Comparison of ENCODE assay signal across 8 mouse cellular contexts in genomic region chr12:25095538-25095937, GRCm38 (mm10). TPM values are rescaled to one million over a fixed set of nuclear protein-coding genes. Genes with fewer than 3 reads are reported as not detected.
DNase-seq lines count a peak whose midpoint lies in the region; ATAC-seq and TF ChIP-seq lines count a peak whose summit lies in the region.

No protein-coding gene starts in this region.

- peak overlapping the region; percentile 88 for H3K27ac ChIP-seq in layer of hippocampus, adult 2 months
- H3K27ac ChIP-seq in embryonic facial prominence, embryonic 11.5 days (replicated peaks; ENCODE audit: low read depth, low read length), result peak overlapping the region; percentile 81
- peak overlapping the region; percentile 35 for H3K27ac ChIP-seq in midbrain, embryonic 16.5 days (ENCODE audit: low read length)

- no peaks in the 10 kb centered on the region for H3K36me3 ChIP-seq in embryonic facial prominence, embryonic 11.5 days (replicated peaks; ENCODE audit: control insufficient read depth, insufficient read depth, low read depth, low read length)
- no peaks in the 10 kb centered on the region for H3K36me3 ChIP-seq in midbrain, embryonic 16.5 days (ENCODE audit: control insufficient read depth, insufficient read depth, low read length)

- 0% methylated on average over 19 of the region's 19 CpGs for WGBS in embryonic facial prominence, embryonic 11.5 days
- WGBS in midbrain, embryonic 16.5 days, result under 1% methylated on average over 19 of the region's 19 CpGs

- no peaks in the 10 kb centered on the region; the same call in none of the 2 replicates for H3K4me1 ChIP-seq in embryonic facial prominence, embryonic 11.5 days (ENCODE audit: control insufficient read depth, insufficient read depth, low read length)
- peaks cover 48% of the 10 kb centered on the region for H3K4me1 ChIP-seq in midbrain, embryonic 16.5 days (ENCODE audit: control insufficient read depth, insufficient read depth, low read length)

- peak overlapping the region; percentile 72 for H3K9ac ChIP-seq in embryonic facial prominence, embryonic 11.5 days (replicated peaks; ENCODE audit: low read length)
- H3K9ac ChIP-seq in midbrain, embryonic 16.5 days (ENCODE audit: low read depth, low read length), result peak overlapping the region; percentile 71

- TF ChIP-seq CTCF in layer of hippocampus, adult 2 months (conservative IDR thresholded peaks at IDR 0.05), result no peak

- H3K4me3 ChIP-seq in layer of hippocampus, adult 2 months, result peak overlapping the region; percentile 92
- H3K4me3 ChIP-seq in embryonic facial prominence, embryonic 11.5 days (ENCODE audit: low read depth, low read length), result peak overlapping the region; percentile 87
- H3K4me3 ChIP-seq in midbrain, embryonic 16.5 days (ENCODE audit: low read depth, low read length), result peak overlapping the region; percentile 55

- H3K9me3 ChIP-seq in embryonic facial prominence, embryonic 11.5 days (replicated peaks; ENCODE audit: control insufficient read depth, low read length), result no peaks in the 10 kb centered on the region
- no peaks in the 10 kb centered on the region for H3K9me3 ChIP-seq in midbrain, embryonic 16.5 days (replicated peaks; ENCODE audit: control insufficient read depth, low read length, poor library complexity, severe bottlenecking)

- DNase-seq in layer of hippocampus, adult 2 months (ENCODE audit: low spot score in 2 of 2), result no peak
- DNase-seq in layer of hippocampus, adult 9-10 months (ENCODE audit: low spot score), result no peak
- DNase-seq in embryonic facial prominence, embryonic 11.5 days (ENCODE audit: low spot score), result no peak
- peak; percentile 67 for DNase-seq in induced T-regulatory cell, adult 2 months (ENCODE audit: low read depth)
- DNase-seq in layer of hippocampus, adult 8-10 months (ENCODE audit: low spot score in 2 of 2), result no peak
- no peak for DNase-seq in urinary bladder, postnatal 4 days (ENCODE audit: low spot score in 2 of 2)
- DNase-seq in urinary bladder, adult 18-20 months (ENCODE audit: low spot score in 2 of 2), result no peak

- no peaks in the 10 kb centered on the region for H3K27me3 ChIP-seq in embryonic facial prominence, embryonic 11.5 days (ENCODE audit: control insufficient read depth, insufficient read depth, low read length)
- no peaks in the 10 kb centered on the region for H3K27me3 ChIP-seq in midbrain, embryonic 16.5 days (ENCODE audit: control insufficient read depth, insufficient read depth, low read depth, low read length)

- no peak for ATAC-seq in embryonic facial prominence, embryonic 11.5 days (replicated peaks; ENCODE audit: insufficient number of reproducible peaks, low FRiP score, low TSS enrichment, low read depth)
- ATAC-seq in midbrain, embryonic 16.5 days, result peak; percentile 9

- H3K4me2 ChIP-seq in embryonic facial prominence, embryonic 11.5 days (ENCODE audit: low read depth, low read length), result peak overlapping the region; percentile 55
- H3K4me2 ChIP-seq in midbrain, embryonic 16.5 days (ENCODE audit: low read length), result peak overlapping the region; percentile 98

RNA-seq across cellular contexts. Expression of gene Id2, which starts 1.4 kb away (rescaled TPM):
- 10 to 100 TPM; 97.6 to 98.3 TPM for total RNA-seq in layer of hippocampus, adult 2 months (2021)
- 583 and 606 TPM in 2 replicates for polyA plus RNA-seq in embryonic facial prominence, embryonic 11.5 days (2014; fragmentation: Nextera tagmentation; extraction: Ambion mirVana)
- polyA plus RNA-seq in midbrain, embryonic 16.5 days (2015; fragmentation: Nextera tagmentation; extraction: Ambion mirVana), result 140 and 176 TPM in 2 replicates
- 10 to 100 TPM; 76.7 to 87.4 (median 81.8) TPM for total RNA-seq in layer of hippocampus, adult 8-10 months (2022)

Comparison
In these comparisons a context has a peak if more than half of its experiments do, and no peak if none do; other contexts are left out.
1. H3K27ac ChIP-seq: peak in every context shown above with its lines; median percentile 88 in layer of hippocampus, adult 2 months; 81 in embryonic facial prominence, embryonic 11.5 days; 35 in midbrain, embryonic 16.5 days.